Mouse (Mus musculus) lung, postnatal 0 days (tissue): ENCODE measurements around the gene Dnajb13.

Experiments used
- CTCF ChIP-seq: IDR thresholded peaks from 2 replicates; pipeline ENCODE4 v1.5.1; 2016; ENCODE audit warnings: antibody characterized with exemption, mild to moderate bottlenecking
- EP300 ChIP-seq: IDR thresholded peaks from 2 replicates; pipeline ENCODE4 v1.6.1; 2016; ENCODE audit warnings: antibody characterized with exemption, mild to moderate bottlenecking, control low read depth

GRCm38 (mm10) chr7:100503076-100503475 lies 11.7 kb downstream of the Dnajb13 start:
- TF ChIP-seq CTCF: no peak
- no peak for TF ChIP-seq EP300
